Mouse (Mus musculus): ENCODE measurements at regions not wholly inside any gene's neighbourhood (a gene's known extent, or its start where the extent isn't known, plus 50 kb on each side); places are given as distances from the start of the nearest gene placed in this dataset.

DNA sequence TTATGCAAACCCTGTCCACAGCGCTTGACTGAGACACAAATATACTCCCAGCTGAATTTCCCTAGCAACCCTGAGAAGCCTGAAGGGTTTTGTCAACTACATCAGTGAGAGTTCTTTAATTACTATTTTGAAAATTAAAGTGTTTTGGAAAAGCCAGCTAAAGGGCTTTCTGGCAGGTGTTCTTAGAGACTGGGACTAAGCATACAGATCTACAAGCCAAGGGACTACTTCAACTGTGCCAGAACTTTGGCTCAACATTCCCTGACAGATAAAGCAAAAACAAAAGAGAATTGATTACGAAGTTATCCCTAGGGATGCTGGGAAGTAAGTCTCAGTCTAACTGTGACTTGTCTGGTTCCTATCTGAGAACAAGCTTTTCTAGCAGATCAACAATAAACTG lies 213.4 kb upstream of the Mkln1 start:
- TF ChIP-seq GATA1 (IDR thresholded peaks at IDR 0.05; ENCODE audit: borderline replicate concordance, low read length) (no peak), FLI1 (IDR thresholded peaks at IDR 0.05; ENCODE audit: low read length) (no peak)

All from megakaryocyte, embryonic 14.5 days (primary cell).